Mouse (Mus musculus) CD4-positive helper T cell, adult 2 months (primary cell): Measurements from ENCODE around the gene Ing2.

ENCODE experiments used
- DNase-seq: peaks from one replicate; pipeline ENCODE4 v3.0.0-alpha.2; 2012; ENCODE audit warnings: low read depth, missing footprints, low spot score

Gene Ing2

GRCm38 (mm10) chr8:47675786-47676185, 430 bp upstream of the Ing2 start:
- DNase-seq: peak; percentile 89

- no peak for DNase-seq
These were observed 1.1 kb downstream of the Ing2 start for GRCm38 (mm10) chr8:47674140-47674776.

- peak; percentile 91 for DNase-seq
These were observed 1.8 kb downstream of the Ing2 start for GRCm38 (mm10) chr8:47673317-47674139.

GRCm38 (mm10) chr8:47664231-47664785, 11.0 kb downstream of the Ing2 start:
- no peak for DNase-seq

GRCm38 (mm10) chr8:47663201-47663600, 12.2 kb downstream of the Ing2 start:
- DNase-seq: no peak

- no peak for DNase-seq
These were observed 12.6 kb downstream of the Ing2 start for GRCm38 (mm10) chr8:47662716-47663115.

- DNase-seq: no peak
These were observed 15.0 kb downstream of the Ing2 start for GRCm38 (mm10) chr8:47660394-47660793.

GRCm38 (mm10) chr8:47659463-47659862, 15.9 kb downstream of the Ing2 start:
- no peak for DNase-seq

- DNase-seq: no peak
These were observed 20.9 kb downstream of the Ing2 start for GRCm38 (mm10) chr8:47654406-47654805.

GRCm38 (mm10) chr8:47652737-47653076, 22.6 kb downstream of the Ing2 start:
- DNase-seq: no peak

- DNase-seq: no peak
These were observed 23.2 kb downstream of the Ing2 start for GRCm38 (mm10) chr8:47651913-47652736.

- no peak for DNase-seq
These were observed 24.5 kb downstream of the Ing2 start for GRCm38 (mm10) chr8:47650853-47651252.

- no peak for DNase-seq
These were observed 25.8 kb downstream of the Ing2 start for GRCm38 (mm10) chr8:47649551-47649950.

GRCm38 (mm10) chr8:47642514-47643064, 32.8 kb downstream of the Ing2 start:
- DNase-seq: no peak

GRCm38 (mm10) chr8:47637152-47637551, 38.2 kb downstream of the Ing2 start:
- DNase-seq: no peak

- DNase-seq: no peak
These were observed 39.3 kb downstream of the Ing2 start for GRCm38 (mm10) chr8:47636032-47636431.

- no peak for DNase-seq
These were observed 40.5 kb downstream of the Ing2 start for GRCm38 (mm10) chr8:47634791-47635341.

GRCm38 (mm10) chr8:47621144-47621543, 54.2 kb downstream of the Ing2 start:
- no peak for DNase-seq
